Mouse (Mus musculus) heart, embryonic 16.5 days (tissue): ENCODE measurements at regions not wholly inside any gene's neighbourhood (a gene's known extent, or its start where the extent isn't known, plus 50 kb on each side); places are given as distances from the start of the nearest gene placed in this dataset.

Experiments
- ATAC-seq: fragments of 200-750 bp; cut with Nextera tagmentation; replicated peaks from 2 replicates; pipeline ENCODE4 v1.8.0; 2017; ENCODE audit warnings: moderate number of reproducible peaks; ENCODE audit not compliant: insufficient read depth, low FRiP score; ENCODE audit errors: extremely low read depth
- H3K27ac ChIP-seq: fragments of 300-500 bp; sonication (generic); 2 replicates; pipeline ENCODE4 v1.5.1; 2014; ENCODE audit warnings: mild to moderate bottlenecking, low read length, control low read depth, moderate library complexity
- H3K27me3 ChIP-seq: fragments of 300-500 bp; sonication (generic); 2 replicates; pipeline ENCODE4 v1.6.1; 2014; ENCODE audit warnings: low read length, mixed read lengths; ENCODE audit not compliant: control insufficient read depth, insufficient read depth
- H3K36me3 ChIP-seq: fragments of 300-500 bp; sonication (generic); 2 replicates; pipeline ENCODE4 v1.6.1; 2014; ENCODE audit not compliant: control insufficient read depth, insufficient read depth
- H3K4me1 ChIP-seq: fragments of 300-500 bp; sonication (generic); 2 replicates; pipeline ENCODE4 v1.6.1; 2014; ENCODE audit warnings: low read length, mixed read lengths; ENCODE audit not compliant: control insufficient read depth, insufficient read depth
- H3K4me2 ChIP-seq: fragments of 300-500 bp; sonication (generic); 2 replicates; pipeline ENCODE4 v1.6.1; 2014; ENCODE audit warnings: low read depth, mild to moderate bottlenecking, control low read depth, low read length
- H3K4me3 ChIP-seq: fragments of 300-500 bp; sonication (generic); 2 replicates; pipeline ENCODE4 v1.5.1; 2014; ENCODE audit warnings: mild to moderate bottlenecking, control low read depth, low read length
- H3K9ac ChIP-seq: fragments of 300-500 bp; sonication (generic); 2 replicates; pipeline ENCODE4 v1.6.1; 2014; ENCODE audit warnings: low read length, control low read depth
- H3K9me3 ChIP-seq: fragments of 300-500 bp; sonication (generic); replicated peaks from 2 replicates; pipeline ENCODE4 v1.6.1; 2016; ENCODE audit warnings: low read length; ENCODE audit not compliant: control insufficient read depth
- WGBS: fragments of 180-500 bp; shearing (Covaris S2); extraction: QIAGEN DNeasy Blood & Tissue Kit; methylation state at CpG from one replicate; pipeline ENCODE4 v1.1.7; 2014; 5-methylcytosine and 5-hydroxymethylcytosine counted together

GRCm38 (mm10) chr13:82318395-82318794 is 535.5 kb downstream of the Cetn3 start:
- H3K27me3 ChIP-seq = no peaks in the 10 kb centered on the region
- H3K36me3 ChIP-seq = no peaks in the 10 kb centered on the region
- peaks cover 6% of the 10 kb centered on the region; the same call in 1 of the 2 replicates for H3K4me1 ChIP-seq
- no peak overlapping the region for H3K4me2 ChIP-seq
- 70% methylated on average over 3 of the region's 3 CpGs for WGBS
- H3K27ac ChIP-seq = no peak overlapping the region; the same call in 1 of the 2 replicates
- H3K9me3 ChIP-seq = no peaks in the 10 kb centered on the region
- no peak for ATAC-seq
- no peak overlapping the region for H3K4me3 ChIP-seq
- H3K9ac ChIP-seq = no peak overlapping the region

- ATAC-seq = no peak
- no peaks in the 10 kb centered on the region for H3K9me3 ChIP-seq
- H3K27me3 ChIP-seq = no peaks in the 10 kb centered on the region
- no peak overlapping the region for H3K27ac ChIP-seq
- 92% methylated on average over 2 of the region's 2 CpGs for WGBS
- H3K36me3 ChIP-seq = no peaks in the 10 kb centered on the region
- no peak overlapping the region for H3K4me3 ChIP-seq
- no peak overlapping the region for H3K9ac ChIP-seq
- no peak overlapping the region for H3K4me2 ChIP-seq
- H3K4me1 ChIP-seq = peaks cover 4% of the 10 kb centered on the region
Observed at GRCm38 (mm10) chr13:82354355-82354754, 571.5 kb downstream of the Cetn3 start.

- Histone ChIP-seq H3K9ac (no peak overlapping the region), H3K4me2 (no peak overlapping the region), H3K36me3 (no peaks in the 10 kb centered on the region), H3K4me1 (peaks cover 4% of the 10 kb centered on the region), H3K4me3 (no peak overlapping the region), H3K27ac (no peak overlapping the region), H3K27me3 (no peaks in the 10 kb centered on the region), H3K9me3 (no peaks in the 10 kb centered on the region)
- no peak for ATAC-seq
Observed at GRCm38 (mm10) chr13:82355296-82355695, 572.4 kb downstream of the Cetn3 start.

GRCm38 (mm10) chr13:82359442-82359841 is 576.6 kb downstream of the Cetn3 start:
- WGBS = 75% methylated on average over 1 of the region's 1 CpGs
- ATAC-seq = no peak
- no peaks in the 10 kb centered on the region for H3K9me3 ChIP-seq
- no peak overlapping the region for H3K9ac ChIP-seq
- no peaks in the 10 kb centered on the region for H3K27me3 ChIP-seq
- no peak overlapping the region for H3K4me3 ChIP-seq
- H3K4me1 ChIP-seq = peaks cover 4% of the 10 kb centered on the region
- H3K27ac ChIP-seq = no peak overlapping the region
- no peak overlapping the region for H3K4me2 ChIP-seq
- H3K36me3 ChIP-seq = no peaks in the 10 kb centered on the region

- Histone ChIP-seq H3K36me3 (no peaks in the 10 kb centered on the region), H3K4me1 (no peaks in the 10 kb centered on the region), H3K9ac (no peak overlapping the region), H3K4me3 (no peak overlapping the region), H3K27me3 (no peaks in the 10 kb centered on the region), H3K4me2 (no peak overlapping the region), H3K27ac (no peak overlapping the region), H3K9me3 (no peaks in the 10 kb centered on the region)
- ATAC-seq = no peak
- WGBS = 35% methylated on average over 1 of the region's 1 CpGs
Observed at GRCm38 (mm10) chr13:82360711-82361110, 577.8 kb downstream of the Cetn3 start.

- 62% methylated on average over 4 of the region's 4 CpGs for WGBS
Observed at GRCm38 (mm10) chr13:82361379-82361778, 578.5 kb downstream of the Cetn3 start.

GRCm38 (mm10) chr13:82366768-82367167 is 583.9 kb downstream of the Cetn3 start:
- no peak for ATAC-seq
- H3K4me3 ChIP-seq = no peak overlapping the region
- no peak overlapping the region for H3K27ac ChIP-seq
- H3K9me3 ChIP-seq = no peaks in the 10 kb centered on the region
- H3K4me1 ChIP-seq = no peaks in the 10 kb centered on the region
- no peaks in the 10 kb centered on the region for H3K36me3 ChIP-seq
- H3K27me3 ChIP-seq = no peaks in the 10 kb centered on the region
- H3K4me2 ChIP-seq = no peak overlapping the region
- no peak overlapping the region for H3K9ac ChIP-seq

More at GRCm38 (mm10) chr13:82361379-82361778, 578.5 kb downstream of the Cetn3 start:
- H3K36me3 ChIP-seq = no peaks in the 10 kb centered on the region
- H3K4me1 ChIP-seq = no peaks in the 10 kb centered on the region
- no peak overlapping the region for H3K27ac ChIP-seq
- H3K4me2 ChIP-seq = no peak overlapping the region
- no peak overlapping the region for H3K9ac ChIP-seq
- H3K27me3 ChIP-seq = no peaks in the 10 kb centered on the region
- no peak overlapping the region for H3K4me3 ChIP-seq
- no peak for ATAC-seq
- no peaks in the 10 kb centered on the region for H3K9me3 ChIP-seq

GRCm38 (mm10) chr13:82371579-82371978 is 588.7 kb downstream of the Cetn3 start:
- 80% methylated on average over 2 of the region's 2 CpGs for WGBS
- H3K4me2 ChIP-seq = no peak overlapping the region
- H3K4me3 ChIP-seq = no peak overlapping the region
- no peak overlapping the region for H3K27ac ChIP-seq
- H3K9ac ChIP-seq = no peak overlapping the region
- H3K36me3 ChIP-seq = no peaks in the 10 kb centered on the region
- no peaks in the 10 kb centered on the region for H3K27me3 ChIP-seq
- no peaks in the 10 kb centered on the region for H3K9me3 ChIP-seq
- no peaks in the 10 kb centered on the region for H3K4me1 ChIP-seq
- no peak for ATAC-seq

- Histone ChIP-seq H3K27me3 (no peaks in the 10 kb centered on the region), H3K27ac (no peak overlapping the region), H3K9me3 (no peaks in the 10 kb centered on the region), H3K4me1 (no peaks in the 10 kb centered on the region), H3K4me2 (no peak overlapping the region), H3K36me3 (no peaks in the 10 kb centered on the region), H3K4me3 (no peak overlapping the region), H3K9ac (no peak overlapping the region)
- ATAC-seq = no peak
- 79% methylated on average over 4 of the region's 4 CpGs for WGBS
Observed at GRCm38 (mm10) chr13:82372612-82373011, 589.7 kb downstream of the Cetn3 start.

- Histone ChIP-seq H3K9ac (no peak overlapping the region), H3K36me3 (no peaks in the 10 kb centered on the region), H3K27ac (no peak overlapping the region), H3K4me2 (no peak overlapping the region), H3K4me3 (no peak overlapping the region), H3K27me3 (no peaks in the 10 kb centered on the region), H3K9me3 (no peaks in the 10 kb centered on the region), H3K4me1 (no peaks in the 10 kb centered on the region)
- ATAC-seq = no peak
Observed at GRCm38 (mm10) chr13:82392908-82393307, 610.0 kb downstream of the Cetn3 start.
